Mouse (Mus musculus): ENCODE measurements around the gene D5Ertd579e. TPM values are rescaled to one million over a fixed set of nuclear protein-coding genes. Genes with fewer than 3 reads are reported as not detected.

The D5Ertd579e gene
- polyA plus RNA-seq, 1 experiment from 2014 or later, result 21.9 TPM

GRCm38 (mm10) chr5:36720219-36720618, 24.4 kb upstream of the D5Ertd579e start:
- ATAC-seq (ENCODE audit: low read depth) (peak; percentile 43), DNase-seq (no peak)
- WGBS (ENCODE audit: insufficient replicate concordance), result 43% methylated on average over 5 of the region's 5 CpGs
- peak overlapping the region; percentile 42 for H3K4me3 ChIP-seq (replicated peaks)
- H3K27me3 ChIP-seq, result peaks cover 22% of the 10 kb centered on the region
- no peaks in the 10 kb centered on the region for H3K36me3 ChIP-seq
- peak overlapping the region; percentile 99 for H3K27ac ChIP-seq
- peaks cover 87% of the 10 kb centered on the region for H3K4me1 ChIP-seq (replicated peaks)
- peak overlapping the region; percentile 69 for H3K9ac ChIP-seq
- H3K9me3 ChIP-seq (replicated peaks), result no peaks in the 10 kb centered on the region
- H3K4me2 ChIP-seq, result peak overlapping the region; percentile 72

- DNase-seq (no peak), ATAC-seq (ENCODE audit: low read depth) (no peak)
- peaks cover 93% of the 10 kb centered on the region for H3K4me1 ChIP-seq (replicated peaks)
- H3K27me3 ChIP-seq, result peaks cover 25% of the 10 kb centered on the region
- peak overlapping the region; percentile 72 for H3K4me2 ChIP-seq
- 77% methylated on average over 3 of the region's 3 CpGs for WGBS (ENCODE audit: insufficient replicate concordance)
- peak overlapping the region; percentile 99 for H3K27ac ChIP-seq
- H3K36me3 ChIP-seq, result no peaks in the 10 kb centered on the region
- no peaks in the 10 kb centered on the region for H3K9me3 ChIP-seq (replicated peaks)
- H3K4me3 ChIP-seq (replicated peaks), result no peak overlapping the region
- peak overlapping the region; percentile 69 for H3K9ac ChIP-seq
These were observed 23.8 kb upstream of the D5Ertd579e start for GRCm38 (mm10) chr5:36719601-36720000.

DNA sequence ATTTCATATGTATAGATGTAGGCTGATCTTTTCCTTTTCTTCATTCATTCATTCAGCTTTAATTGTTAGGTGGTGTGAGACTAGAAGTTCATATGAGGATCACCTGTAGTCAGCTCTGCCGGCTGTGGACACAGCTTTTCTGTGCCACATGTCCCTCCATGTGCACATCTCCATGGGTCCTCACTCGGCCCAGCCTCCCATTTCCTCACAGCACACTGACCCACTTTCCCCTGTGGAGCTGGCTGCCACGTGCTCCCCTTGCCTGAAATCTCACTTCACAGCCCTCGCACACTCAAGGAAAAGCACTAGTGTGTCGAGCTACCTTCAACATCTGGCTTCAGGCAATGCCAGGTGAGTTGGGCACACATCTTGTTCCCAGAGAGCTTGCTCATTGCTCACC, 23.3 kb upstream of the D5Ertd579e start:
- peak overlapping the region; percentile 99 for H3K27ac ChIP-seq
- no peak for ATAC-seq (ENCODE audit: low read depth)
- H3K4me2 ChIP-seq, result peak overlapping the region; percentile 72
- no peak overlapping the region for H3K4me3 ChIP-seq (replicated peaks)
- H3K9me3 ChIP-seq (replicated peaks), result no peaks in the 10 kb centered on the region
- peaks cover 94% of the 10 kb centered on the region for H3K4me1 ChIP-seq (replicated peaks)
- peaks cover 25% of the 10 kb centered on the region for H3K27me3 ChIP-seq
- peak overlapping the region; percentile 69 for H3K9ac ChIP-seq
- H3K36me3 ChIP-seq, result no peaks in the 10 kb centered on the region
- WGBS (ENCODE audit: insufficient replicate concordance), result 75% methylated on average over 5 of the region's 5 CpGs
- no peak for DNase-seq

DNA sequence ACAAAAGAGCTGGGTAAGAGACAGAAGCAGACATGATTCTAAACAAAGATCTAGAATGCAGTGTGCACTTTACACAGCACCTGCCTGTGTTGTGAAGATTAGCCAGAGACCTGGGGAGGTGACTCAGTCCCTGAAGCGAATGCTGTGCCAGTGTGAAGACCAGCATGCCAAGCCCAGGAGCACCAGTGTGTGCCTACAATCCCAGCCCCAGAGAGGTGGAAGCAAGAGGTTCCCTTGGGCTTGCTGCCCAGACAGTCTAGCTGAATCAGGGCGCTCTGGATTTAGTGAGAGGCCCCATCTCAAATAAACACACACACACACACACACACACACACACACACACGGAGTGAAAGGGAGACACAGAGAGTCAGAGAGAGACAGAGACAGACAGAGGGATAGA, 22.1 kb upstream of the D5Ertd579e start:
- DNase-seq (no peak), ATAC-seq (ENCODE audit: low read depth) (no peak)
- H3K4me2 ChIP-seq, result no peak overlapping the region
- no peaks in the 10 kb centered on the region for H3K36me3 ChIP-seq
- 70% methylated on average over 3 of the region's 3 CpGs for WGBS (ENCODE audit: insufficient replicate concordance)
- no peak overlapping the region for H3K4me3 ChIP-seq (replicated peaks)
- H3K27me3 ChIP-seq, result peaks cover 25% of the 10 kb centered on the region
- H3K27ac ChIP-seq, result 0 out of 2 replicates have a peak overlapping the region, but pooled peaks have one; percentile 15
- H3K9me3 ChIP-seq (replicated peaks), result no peaks in the 10 kb centered on the region
- peaks cover 93% of the 10 kb centered on the region for H3K4me1 ChIP-seq (replicated peaks)
- peak overlapping the region; percentile 37; the same call in 1 of the 2 replicates for H3K9ac ChIP-seq

DNA sequence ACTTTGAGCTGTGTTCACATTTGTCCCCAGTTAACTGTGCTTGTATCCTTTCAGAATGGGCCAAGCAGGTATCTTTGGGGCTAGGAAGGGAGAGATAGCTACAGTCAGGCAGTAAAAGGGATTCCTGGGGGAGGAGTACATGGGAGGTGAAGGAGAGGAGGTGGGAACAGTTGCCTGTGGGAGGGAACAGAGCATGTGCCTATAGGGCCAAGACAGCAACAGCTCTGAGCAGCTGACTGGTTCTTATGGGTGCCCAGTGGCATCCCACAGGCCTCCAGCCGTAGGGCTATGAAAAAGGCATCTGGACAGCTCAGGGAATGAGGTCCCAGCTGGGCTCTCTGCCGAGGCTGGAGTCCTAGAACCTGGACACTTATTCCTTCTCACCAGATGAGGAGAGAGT, 21.0 kb upstream of the D5Ertd579e start:
- peak overlapping the region; percentile 22; the same call in 1 of the 2 replicates for H3K9ac ChIP-seq
- no peak overlapping the region for H3K4me2 ChIP-seq
- H3K27ac ChIP-seq, result peak overlapping the region; percentile 11; the same call in 1 of the 2 replicates
- H3K4me1 ChIP-seq (replicated peaks), result peaks cover 93% of the 10 kb centered on the region
- DNase-seq (no peak), ATAC-seq (ENCODE audit: low read depth) (no peak)
- 60% methylated on average over 2 of the region's 2 CpGs for WGBS (ENCODE audit: insufficient replicate concordance)
- no peak overlapping the region for H3K4me3 ChIP-seq (replicated peaks)
- H3K9me3 ChIP-seq (replicated peaks), result no peaks in the 10 kb centered on the region
- H3K36me3 ChIP-seq, result no peaks in the 10 kb centered on the region
- peaks cover 25% of the 10 kb centered on the region for H3K27me3 ChIP-seq

DNA sequence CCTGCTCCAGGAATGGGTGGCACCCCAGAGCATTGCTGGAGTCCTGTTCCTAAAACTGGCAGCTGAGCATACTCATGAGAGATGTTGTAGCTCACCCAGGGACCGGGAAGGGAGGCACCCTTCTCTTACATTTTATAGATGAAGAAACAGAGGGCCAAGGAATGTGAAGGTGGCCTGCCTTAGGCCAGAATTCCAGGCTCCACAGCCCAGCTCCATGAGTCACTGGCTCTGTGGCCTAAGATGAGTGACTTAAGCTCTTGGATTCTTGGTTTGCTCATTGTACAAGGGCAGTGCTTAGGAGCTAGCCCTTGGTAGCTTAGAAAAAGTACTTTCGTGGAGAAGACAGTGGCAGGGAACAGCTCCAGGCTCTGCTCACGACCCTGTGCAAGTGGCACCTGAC, 19.0 kb upstream of the D5Ertd579e start:
- Histone ChIP-seq H3K27ac (peak overlapping the region; percentile 90; the same call in 1 of the 2 replicates), H3K4me3 (replicated peaks) (no peak overlapping the region), H3K9me3 (replicated peaks) (no peaks in the 10 kb centered on the region), H3K4me1 (replicated peaks) (peaks cover 82% of the 10 kb centered on the region), H3K4me2 (no peak overlapping the region), H3K9ac (peak overlapping the region; percentile 72; the same call in 1 of the 2 replicates), H3K27me3 (peaks cover 34% of the 10 kb centered on the region), H3K36me3 (no peaks in the 10 kb centered on the region)
- 71% methylated on average over 3 of the region's 3 CpGs for WGBS (ENCODE audit: insufficient replicate concordance)
- DNase-seq (no peak), ATAC-seq (ENCODE audit: low read depth) (no peak)

- Histone ChIP-seq H3K27ac (peak overlapping the region; percentile 90), H3K9me3 (replicated peaks) (no peaks in the 10 kb centered on the region), H3K27me3 (peaks cover 39% of the 10 kb centered on the region), H3K36me3 (no peaks in the 10 kb centered on the region), H3K4me2 (peak overlapping the region; percentile 78), H3K4me1 (replicated peaks) (peaks cover 70% of the 10 kb centered on the region), H3K9ac (peak overlapping the region; percentile 72), H3K4me3 (replicated peaks) (peak overlapping the region; percentile 60)
- no peak for DNase-seq
- 71% methylated on average over 6 of the region's 6 CpGs for WGBS (ENCODE audit: insufficient replicate concordance)
- ATAC-seq (ENCODE audit: low read depth), result peak; percentile 59
These were observed 17.9 kb upstream of the D5Ertd579e start for GRCm38 (mm10) chr5:36713693-36714092.

- ATAC-seq (ENCODE audit: low read depth), result peak; percentile 96
- Histone ChIP-seq H3K27ac (peak overlapping the region; percentile 90), H3K4me3 (replicated peaks) (peak overlapping the region; percentile 60), H3K9me3 (replicated peaks) (no peaks in the 10 kb centered on the region), H3K4me2 (peak overlapping the region; percentile 78), H3K36me3 (no peaks in the 10 kb centered on the region), H3K4me1 (replicated peaks) (peaks cover 62% of the 10 kb centered on the region), H3K27me3 (peaks cover 32% of the 10 kb centered on the region), H3K9ac (peak overlapping the region; percentile 72)
- 8% methylated on average over 31 of the region's 31 CpGs for WGBS (ENCODE audit: insufficient replicate concordance)
- peak; percentile 92 for DNase-seq
These were observed 17.0 kb upstream of the D5Ertd579e start for GRCm38 (mm10) chr5:36712553-36713534.

GRCm38 (mm10) chr5:36711863-36712262, 16.0 kb upstream of the D5Ertd579e start:
- Histone ChIP-seq H3K4me3 (replicated peaks) (peak overlapping the region; percentile 60; the same call in 1 of the 2 replicates), H3K4me1 (replicated peaks) (peaks cover 52% of the 10 kb centered on the region), H3K36me3 (no peaks in the 10 kb centered on the region), H3K9ac (peak overlapping the region; percentile 72), H3K9me3 (replicated peaks) (no peaks in the 10 kb centered on the region), H3K27me3 (peaks cover 26% of the 10 kb centered on the region), H3K27ac (peak overlapping the region; percentile 90), H3K4me2 (peak overlapping the region; percentile 78)
- WGBS (ENCODE audit: insufficient replicate concordance), result 56% methylated on average over 5 of the region's 5 CpGs
- DNase-seq (no peak), ATAC-seq (ENCODE audit: low read depth) (no peak)

GRCm38 (mm10) chr5:36705792-36706191, 10.0 kb upstream of the D5Ertd579e start:
- Histone ChIP-seq H3K36me3 (no peaks in the 10 kb centered on the region), H3K4me2 (no peak overlapping the region), H3K9me3 (replicated peaks) (no peaks in the 10 kb centered on the region), H3K27me3 (peaks cover 35% of the 10 kb centered on the region), H3K4me3 (replicated peaks) (no peak overlapping the region), H3K9ac (no peak overlapping the region), H3K4me1 (replicated peaks) (peaks cover 9% of the 10 kb centered on the region), H3K27ac (no peak overlapping the region)
- DNase-seq (no peak), ATAC-seq (ENCODE audit: low read depth) (no peak)
- WGBS (ENCODE audit: insufficient replicate concordance), result 65% methylated on average over 5 of the region's 5 CpGs

DNA sequence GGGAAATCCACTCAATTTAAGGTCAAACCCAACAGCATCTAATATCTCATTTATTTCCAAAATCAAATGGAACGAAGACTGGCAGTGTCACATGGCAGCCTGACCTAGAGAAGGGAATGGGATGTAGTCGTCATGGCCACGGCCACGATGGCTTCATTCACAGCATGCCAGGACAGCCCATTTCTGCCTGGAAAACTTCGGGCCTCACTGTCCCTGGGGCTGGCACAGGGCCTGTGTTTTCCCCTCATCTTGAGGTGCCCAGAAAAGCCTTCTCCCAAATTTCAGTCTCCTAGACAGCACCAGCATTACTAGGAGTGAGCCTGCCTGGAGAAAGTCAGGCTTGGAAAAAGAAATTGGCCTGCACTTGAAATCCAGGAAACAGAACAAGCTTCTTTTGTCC, 9.6 kb upstream of the D5Ertd579e start:
- H3K9me3 ChIP-seq (replicated peaks), result no peaks in the 10 kb centered on the region
- no peak overlapping the region for H3K27ac ChIP-seq
- no peak overlapping the region for H3K4me2 ChIP-seq
- ATAC-seq (ENCODE audit: low read depth) (no peak), DNase-seq (no peak)
- H3K27me3 ChIP-seq, result peaks cover 35% of the 10 kb centered on the region
- WGBS (ENCODE audit: insufficient replicate concordance), result 69% methylated on average over 5 of the region's 5 CpGs
- peaks cover 13% of the 10 kb centered on the region for H3K4me1 ChIP-seq (replicated peaks)
- H3K9ac ChIP-seq, result no peak overlapping the region
- no peak overlapping the region for H3K4me3 ChIP-seq (replicated peaks)
- H3K36me3 ChIP-seq, result no peaks in the 10 kb centered on the region

Data from liver, embryonic 13.5 days (tissue).